Mouse (Mus musculus) C2C12 (cell line): Measurements from ENCODE around the gene Ern1. TPM values are rescaled to one million over a fixed set of nuclear protein-coding genes. Genes with fewer than 3 reads are reported as not detected.

Source experiments
- H3K27me3 ChIP-seq: one replicate; pipeline ENCODE4 v1.6.1; 2011; ENCODE audit not compliant: control insufficient read depth, insufficient read depth, insufficient read length
- H3K36me3 ChIP-seq: one replicate; pipeline ENCODE4 v1.6.1; 2011; ENCODE audit not compliant: control insufficient read depth, insufficient read depth
- H3K4me3 ChIP-seq: one replicate; pipeline ENCODE4 v1.5.1; 2011; ENCODE audit warnings: mild to moderate bottlenecking, control low read depth; ENCODE audit not compliant: poor library complexity, insufficient read depth, severe bottlenecking
- H3K79me2 ChIP-seq: one replicate; pipeline ENCODE4 v1.6.1; 2011; ENCODE audit not compliant: control insufficient read depth, insufficient read depth
- H3K79me3 ChIP-seq: one replicate; pipeline ENCODE4 v1.6.1; 2011; ENCODE audit warnings: low read depth, control low read depth
- H3ac ChIP-seq: one replicate; pipeline ENCODE3; 2011; ENCODE audit warnings: low read depth; ENCODE audit not compliant: control insufficient read depth, insufficient read length
- CEBPB ChIP-seq: IDR thresholded peaks from one replicate; pipeline ENCODE4 v1.6.1; 2011; ENCODE audit warnings: low read depth, mild to moderate bottlenecking, control low read depth, moderate library complexity
- CTCF ChIP-seq: IDR thresholded peaks from one replicate; pipeline ENCODE4 v1.5.1; 2011; ENCODE audit not compliant: control insufficient read depth, insufficient read depth, insufficient read length
- FOSL1 ChIP-seq: IDR thresholded peaks from one replicate; pipeline ENCODE4 v1.8.0; 2011; ENCODE audit warnings: mild to moderate bottlenecking, low read length; ENCODE audit not compliant: poor library complexity, insufficient read depth, severe bottlenecking
- MAX ChIP-seq: IDR thresholded peaks from one replicate; pipeline ENCODE4 v1.6.1; 2011; ENCODE audit warnings: mild to moderate bottlenecking, control low read depth
- MYOD1 ChIP-seq: IDR thresholded peaks from one replicate; pipeline ENCODE4 v1.6.1; 2011; ENCODE audit warnings: low read depth; ENCODE audit not compliant: control insufficient read depth, insufficient read length
- MYOG ChIP-seq: IDR thresholded peaks from one replicate; pipeline ENCODE4 v1.6.1; 2011; ENCODE audit not compliant: control insufficient read depth, insufficient read length; ENCODE audit errors: extremely low read depth
- USF1 ChIP-seq: IDR thresholded peaks from one replicate; pipeline ENCODE4 v1.6.1; 2011; ENCODE audit warnings: low read depth, mild to moderate bottlenecking, control low read depth, moderate library complexity
- polyA plus RNA-seq: library from polyadenylated mRNA; unstranded; fragments of >200 nt; fragmentation: generic; extraction: Trizol; gene quantifications from one replicate; pipeline ENCODE4 v1.2.1, GENCODE M21; 2012; ENCODE audit warnings: missing spikeins

The Ern1 gene
- polyA plus RNA-seq, 1 experiment = 6.0 TPM

DNA sequence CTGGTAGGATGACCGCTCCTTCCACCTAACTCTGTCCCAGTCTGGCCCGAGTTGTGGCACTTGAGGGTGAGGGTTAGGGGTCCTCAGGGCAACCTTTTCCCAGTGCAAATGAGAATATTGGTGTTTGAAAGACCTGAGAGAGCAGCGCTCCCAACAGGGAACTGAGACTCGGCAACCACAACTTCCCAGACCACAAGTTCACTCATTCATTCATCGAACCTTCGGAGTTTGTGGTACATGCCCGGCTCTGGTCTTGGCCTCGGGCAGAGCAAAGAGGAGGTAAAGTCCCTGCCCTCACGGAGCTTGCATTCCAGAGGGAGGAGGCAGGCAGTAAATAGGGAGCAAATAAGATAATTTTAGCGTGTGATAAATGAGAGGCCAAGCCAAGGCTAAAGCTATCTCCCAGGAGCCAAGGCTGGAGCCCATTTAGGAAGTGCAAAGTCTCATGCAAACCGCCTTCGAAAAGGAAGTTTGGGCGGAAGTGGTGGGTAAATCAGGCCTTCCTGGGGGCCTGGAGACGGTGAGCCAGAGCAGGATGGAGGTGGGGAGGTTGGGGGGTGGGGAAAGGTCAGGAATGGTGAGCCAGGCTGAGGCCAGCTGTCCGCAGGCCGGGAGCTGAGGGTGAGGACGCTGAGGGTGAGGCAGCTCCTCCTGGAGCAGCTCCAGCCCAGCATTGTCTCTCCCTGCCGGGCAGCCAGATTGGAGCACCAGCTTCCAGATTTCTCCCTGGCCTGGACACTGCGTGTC, 132.1 kb downstream of the Ern1 start:
- no peaks in the 10 kb centered on the region for H3K79me2 ChIP-seq
- H3K27me3 ChIP-seq = no peaks in the 10 kb centered on the region
- no peak for TF ChIP-seq MYOG
- no peak for TF ChIP-seq MAX
- no peak for TF ChIP-seq CEBPB
- TF ChIP-seq FOSL1 = no peak
- TF ChIP-seq CTCF = no peak
- no peak for TF ChIP-seq USF1
- TF ChIP-seq MYOD1 = no peak
- H3K36me3 ChIP-seq = no peaks in the 10 kb centered on the region
- H3K79me3 ChIP-seq = no peaks in the 10 kb centered on the region
- H3ac ChIP-seq = no peak overlapping the region
- H3K4me3 ChIP-seq = no peak overlapping the region

DNA sequence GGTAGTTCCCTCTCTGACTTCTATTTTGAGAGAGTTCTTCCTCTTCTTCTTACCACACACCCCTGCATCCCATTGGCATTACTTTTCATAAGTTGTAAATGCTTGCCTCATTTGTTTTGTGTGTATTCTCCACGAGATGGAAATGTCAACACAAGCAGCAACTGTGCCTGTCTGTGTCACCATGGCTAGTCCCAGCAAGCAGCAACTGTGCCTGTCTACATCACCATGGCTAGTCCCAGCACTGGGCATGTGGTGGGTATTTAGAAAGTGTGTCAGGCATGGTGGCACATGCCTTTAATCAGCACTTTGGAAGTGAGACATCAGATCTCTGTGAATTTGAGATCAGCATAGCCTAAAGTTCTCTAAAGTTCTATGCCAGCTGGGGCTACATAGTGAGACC, 133.5 kb downstream of the Ern1 start:
- no peaks in the 10 kb centered on the region for H3K79me2 ChIP-seq
- H3K79me3 ChIP-seq = no peaks in the 10 kb centered on the region
- H3K36me3 ChIP-seq = no peaks in the 10 kb centered on the region
- H3K4me3 ChIP-seq = no peak overlapping the region
- TF ChIP-seq MAX = no peak
- H3ac ChIP-seq = no peak overlapping the region
- H3K27me3 ChIP-seq = peaks cover 4% of the 10 kb centered on the region

DNA sequence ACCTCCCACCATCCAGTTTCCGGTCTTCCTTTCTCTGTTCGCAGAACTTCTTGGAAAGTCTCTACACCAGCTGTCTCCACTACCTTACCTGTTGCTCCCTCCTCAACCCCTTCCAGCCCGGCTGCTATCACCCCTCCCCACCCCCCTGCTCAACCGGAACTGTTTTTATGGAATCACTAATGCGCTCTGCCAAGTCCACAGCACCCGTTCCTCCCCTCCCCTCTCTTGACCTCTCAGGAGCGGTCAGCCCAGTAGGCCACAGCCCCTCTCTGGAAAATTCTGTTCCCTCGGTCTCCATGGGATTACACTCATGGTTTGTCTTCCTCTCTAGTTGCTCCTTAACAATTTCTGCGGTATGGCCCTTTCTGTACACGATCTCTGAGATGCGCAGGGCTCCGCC, 134.5 kb downstream of the Ern1 start, which contains the start of gene Scn4a:
Gene Scn4a (minus strand): TSS at position 101 of the 400 bp plus-strand sequence.
- H3K79me2 ChIP-seq = no peaks in the 10 kb centered on the region
- H3K4me3 ChIP-seq = no peak within 1 kb of the TSS
- H3ac ChIP-seq = no peak within 1 kb of the TSS
- peaks cover 12% of the 10 kb centered on the region for H3K27me3 ChIP-seq
- no peak for TF ChIP-seq CTCF
- TF ChIP-seq FOSL1 = no peak
- no peak for TF ChIP-seq MYOD1
- no peak for TF ChIP-seq MYOG
- TF ChIP-seq MAX = no peak
- TF ChIP-seq USF1 = no peak
- TF ChIP-seq CEBPB = no peak
- H3K36me3 ChIP-seq = no peaks in the 10 kb centered on the region
- no peaks in the 10 kb centered on the region for H3K79me3 ChIP-seq

DNA sequence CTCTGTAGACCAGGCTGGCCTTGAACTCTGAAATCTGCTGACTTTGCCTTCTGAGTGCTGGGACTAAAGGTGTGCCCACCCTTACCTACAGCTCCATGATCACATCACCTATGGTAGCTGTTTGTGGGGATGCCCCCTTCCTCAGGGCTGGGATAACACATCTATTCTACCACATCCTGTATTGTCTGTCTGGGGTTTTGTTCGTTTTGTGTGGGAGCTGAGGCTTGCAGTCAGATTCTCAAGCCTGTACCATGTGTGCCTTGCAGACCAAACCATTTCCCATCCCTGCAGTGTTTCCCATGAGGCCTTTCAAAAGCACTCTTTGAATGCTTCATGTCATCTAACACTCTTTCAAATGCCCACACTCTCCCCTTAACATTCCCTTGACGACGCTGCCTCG, 135.7 kb downstream of the Ern1 start:
- no peaks in the 10 kb centered on the region for H3K79me2 ChIP-seq
- no peak for TF ChIP-seq USF1
- TF ChIP-seq CTCF = no peak
- no peak for TF ChIP-seq MAX
- TF ChIP-seq MYOG = no peak
- no peak for TF ChIP-seq MYOD1
- no peak for TF ChIP-seq CEBPB
- TF ChIP-seq FOSL1 = no peak

DNA sequence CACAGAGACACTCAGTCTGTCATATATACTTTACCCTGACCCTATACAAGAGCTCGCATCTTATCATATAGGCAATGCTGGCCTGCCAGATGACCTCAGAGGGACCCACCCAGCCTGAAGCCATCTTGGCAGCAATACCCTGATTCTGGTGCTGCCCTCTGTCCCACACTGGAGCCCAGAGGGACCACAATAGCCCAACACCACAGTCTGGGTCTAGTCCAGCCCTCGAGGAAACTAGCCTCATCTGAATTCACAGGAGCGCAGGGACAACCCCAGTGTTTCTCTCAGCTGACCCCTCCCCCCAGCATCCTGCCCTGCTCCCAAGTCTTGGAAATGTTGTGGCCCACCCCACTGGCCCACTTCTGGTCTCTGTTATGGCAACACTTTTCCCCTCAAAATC, 136.4 kb downstream of the Ern1 start:
- Histone ChIP-seq H3K27me3 (peaks cover 23% of the 10 kb centered on the region), H3ac (no peak overlapping the region), H3K79me2 (no peaks in the 10 kb centered on the region), H3K79me3 (no peaks in the 10 kb centered on the region), H3K36me3 (no peaks in the 10 kb centered on the region), H3K4me3 (no peak overlapping the region)
- TF ChIP-seq MYOG = no peak
- no peak for TF ChIP-seq CEBPB
- no peak for TF ChIP-seq USF1
- no peak for TF ChIP-seq FOSL1
- no peak for TF ChIP-seq MYOD1
- TF ChIP-seq MAX = no peak
- no peak for TF ChIP-seq CTCF

More for the DNA sequence above, 135.7 kb downstream of the Ern1 start:
- H3K4me3 ChIP-seq = no peak overlapping the region
- H3K36me3 ChIP-seq = no peaks in the 10 kb centered on the region
- peaks cover 20% of the 10 kb centered on the region for H3K27me3 ChIP-seq
- no peak overlapping the region for H3ac ChIP-seq
- no peaks in the 10 kb centered on the region for H3K79me3 ChIP-seq

DNA sequence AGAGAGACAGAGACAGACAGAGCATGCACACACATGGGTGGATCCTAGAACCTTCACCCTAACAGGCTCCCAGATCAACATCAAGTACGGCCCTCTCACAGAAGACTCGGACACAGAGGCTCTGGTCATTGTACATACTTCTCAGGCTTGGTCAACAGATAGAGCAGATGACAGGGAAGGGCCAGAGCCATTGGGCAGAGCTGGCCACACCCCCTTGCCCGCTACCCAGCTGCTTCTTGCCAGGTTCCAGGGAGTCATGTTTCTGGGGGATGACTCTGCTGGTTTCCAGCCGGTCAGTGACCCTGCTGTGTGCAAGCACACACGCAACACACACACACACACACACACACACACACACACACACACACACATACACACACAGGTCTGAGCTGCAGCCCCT, 136.8 kb downstream of the Ern1 start:
- no peaks in the 10 kb centered on the region for H3K36me3 ChIP-seq
- no peaks in the 10 kb centered on the region for H3K79me3 ChIP-seq
- no peak overlapping the region for H3K4me3 ChIP-seq
- H3ac ChIP-seq = no peak overlapping the region
- H3K27me3 ChIP-seq = peaks cover 23% of the 10 kb centered on the region
- H3K79me2 ChIP-seq = no peaks in the 10 kb centered on the region
- TF ChIP-seq CEBPB (no peak), USF1 (peak; percentile 38)
